Mouse (Mus musculus) intestine, postnatal 0 days (tissue): Measurements from ENCODE around the gene Kcnmb1. TPM values are rescaled to one million over a fixed set of nuclear protein-coding genes. Genes with fewer than 3 reads are reported as not detected.

Experiments used
- ATAC-seq: fragments of 200-750 bp; cut with Nextera tagmentation; 2 replicates; pipeline ENCODE4 v1.8.0; 2017; ENCODE audit warnings: mild to moderate bottlenecking, moderate TSS enrichment, moderate library complexity
- H3K27ac ChIP-seq: fragments of 300-500 bp; sonication (generic); 2 replicates; pipeline ENCODE4 v1.5.1; 2014; ENCODE audit warnings: mild to moderate bottlenecking, low read depth, low read length, moderate library complexity
- H3K27me3 ChIP-seq: fragments of 300-500 bp; sonication (generic); replicated peaks from 2 replicates; pipeline ENCODE4 v1.6.1; 2014; ENCODE audit warnings: low read length, mixed read lengths; ENCODE audit not compliant: control insufficient read depth, insufficient read depth
- H3K36me3 ChIP-seq: fragments of 300-500 bp; sonication (generic); 2 replicates; pipeline ENCODE4 v1.6.1; 2014; ENCODE audit warnings: mild to moderate bottlenecking, moderate library complexity; ENCODE audit not compliant: control insufficient read depth, insufficient read depth
- H3K4me1 ChIP-seq: fragments of 300-500 bp; sonication (generic); replicated peaks from 2 replicates; pipeline ENCODE4 v1.6.1; 2014; ENCODE audit warnings: antibody characterized with exemption, low read length, mixed read lengths; ENCODE audit not compliant: control insufficient read depth, insufficient read depth
- H3K4me2 ChIP-seq: fragments of 300-500 bp; sonication (generic); replicated peaks from 2 replicates; pipeline ENCODE4 v1.6.1; 2014; ENCODE audit warnings: low read depth, mild to moderate bottlenecking, moderate library complexity
- H3K4me3 ChIP-seq: fragments of 300-500 bp; sonication (generic); 2 replicates; pipeline ENCODE4 v1.5.1; 2014; ENCODE audit warnings: low read depth, low read length
- H3K9ac ChIP-seq: fragments of 300-500 bp; sonication (generic); 2 replicates; pipeline ENCODE4 v1.6.1; 2014; ENCODE audit warnings: mild to moderate bottlenecking, low read depth, low read length
- H3K9me3 ChIP-seq: fragments of 300-500 bp; sonication (generic); 2 replicates; pipeline ENCODE4 v1.6.1; 2016; ENCODE audit warnings: mixed run types; ENCODE audit not compliant: control insufficient read depth
- CTCF ChIP-seq: sonication (generic); IDR thresholded peaks from 2 replicates; pipeline ENCODE4 v1.5.1; 2016; ENCODE audit warnings: low read depth, mild to moderate bottlenecking, control low read depth, antibody characterized with exemption, moderate library complexity
- WGBS: fragments of 180-500 bp; shearing (Covaris S2); extraction: QIAGEN DNeasy Blood & Tissue Kit; methylation state at CpG from one replicate; pipeline ENCODE4 v1.1.7; 2014; 5-methylcytosine and 5-hydroxymethylcytosine counted together
- polyA plus RNA-seq: library from polyadenylated mRNA; unstranded; fragments of >200 nt; fragmentation: Nextera tagmentation; extraction: Ambion mirVana; gene quantifications from 2 replicates; pipeline ENCODE4 v1.2.1, GENCODE M21; 2015

Kcnmb1 gene
- polyA plus RNA-seq, 1 experiment from 2014 or later = 1.8 TPM

DNA sequence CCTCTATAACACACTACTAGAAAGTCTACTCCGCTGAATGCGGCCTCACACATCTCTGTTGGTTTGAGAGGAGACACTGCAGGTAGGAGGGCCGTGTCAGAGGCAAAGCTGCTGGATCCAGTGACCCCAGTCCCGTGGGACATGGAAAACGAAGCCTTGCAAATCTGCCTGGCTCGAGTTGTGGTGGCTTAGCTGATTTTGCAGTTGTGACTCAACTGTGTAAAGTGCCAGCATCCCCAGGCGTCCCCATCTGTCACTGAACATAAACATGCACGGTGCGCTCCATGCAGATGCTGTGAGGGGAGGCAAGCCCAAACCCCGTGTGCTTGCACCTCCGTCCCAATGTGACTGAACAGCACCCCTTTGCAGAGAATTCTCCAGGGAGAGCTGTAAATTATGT, 33.4 kb upstream of the Kcnmb1 start:
- no peak overlapping the region for H3K9ac ChIP-seq
- H3K27me3 ChIP-seq = no peaks in the 10 kb centered on the region
- H3K4me3 ChIP-seq = no peak overlapping the region
- no peaks in the 10 kb centered on the region for H3K9me3 ChIP-seq
- ATAC-seq = no peak
- H3K36me3 ChIP-seq = no peaks in the 10 kb centered on the region
- H3K27ac ChIP-seq = no peak overlapping the region
- 64% methylated on average over 11 of the region's 11 CpGs for WGBS
- no peak for TF ChIP-seq CTCF
- 0 out of 2 replicates have a peak, but pooled peaks cover 5% of the 10 kb centered on the region for H3K4me1 ChIP-seq
- H3K4me2 ChIP-seq = no peak overlapping the region

DNA sequence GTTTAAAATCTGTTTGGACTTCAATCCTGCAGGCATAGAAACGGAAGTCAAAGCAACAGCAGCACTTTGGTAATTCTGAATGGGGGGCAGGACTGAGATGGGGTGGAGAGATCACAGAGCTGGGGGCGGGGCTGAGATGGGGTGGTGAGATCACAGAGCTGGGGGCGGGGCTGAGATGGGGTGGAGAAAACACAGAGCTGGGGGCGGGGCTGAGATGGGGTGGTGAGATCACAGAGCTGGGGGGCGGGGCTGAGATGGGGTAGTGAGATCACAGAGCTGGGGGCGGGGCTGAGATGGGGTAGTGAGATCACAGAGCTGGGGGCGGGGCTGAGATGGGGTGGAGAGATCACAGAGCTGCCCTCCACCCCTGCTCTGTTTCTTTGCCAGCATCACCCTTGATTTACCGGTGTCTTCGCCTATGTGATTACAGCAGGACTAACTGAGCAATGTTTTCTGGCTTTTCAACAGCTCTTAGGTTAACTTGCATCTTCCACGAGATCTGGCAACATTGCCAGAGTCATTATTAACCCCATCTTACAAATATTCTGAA, 30.9 kb upstream of the Kcnmb1 start:
- Histone ChIP-seq H3K4me3 (no peak overlapping the region), H3K4me2 (peak overlapping the region; percentile 59)
- ATAC-seq = 0 out of 2 replicates have a peak, but pooled peaks have one; percentile 36

DNA sequence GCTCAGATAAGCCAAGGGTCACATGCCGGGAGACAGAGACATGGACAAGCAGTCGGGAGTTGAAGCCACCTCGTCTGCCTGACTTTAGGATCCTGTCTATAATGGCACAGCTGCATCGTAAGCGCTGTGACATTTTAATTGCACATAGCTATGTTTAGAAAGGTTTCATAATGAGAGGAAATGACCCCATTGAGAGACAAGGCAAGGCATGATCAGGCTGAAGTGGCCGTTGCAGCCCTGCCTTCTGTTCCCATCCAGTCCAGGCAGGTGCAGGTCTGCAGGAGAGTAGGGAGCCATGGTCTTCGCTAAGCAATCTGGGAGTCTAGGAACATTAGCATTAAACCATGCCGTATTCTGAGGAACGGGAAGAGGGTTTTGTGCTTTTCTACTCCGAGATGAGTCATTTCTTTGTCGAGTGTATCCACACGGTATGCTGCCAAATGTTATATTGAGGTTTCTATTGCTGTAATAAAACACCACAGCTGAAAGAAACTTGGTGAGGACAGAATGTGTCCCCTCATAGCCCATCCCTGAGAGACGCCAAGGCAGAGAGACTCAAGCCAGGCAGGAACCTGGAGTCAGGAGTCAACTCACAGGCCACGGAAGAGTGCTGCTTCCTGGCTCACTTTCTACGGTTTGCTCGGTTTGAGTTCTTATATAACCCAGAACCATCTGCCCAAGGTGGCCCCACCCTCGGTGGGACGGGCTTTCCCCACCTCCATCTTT, 30.3 kb upstream of the Kcnmb1 start:
- Histone ChIP-seq H3K9ac (no peak overlapping the region), H3K27me3 (no peaks in the 10 kb centered on the region), H3K4me3 (peak overlapping the region; percentile 3; the same call in 1 of the 2 replicates), H3K4me1 (0 out of 2 replicates have a peak, but pooled peaks cover 5% of the 10 kb centered on the region), H3K27ac (peak overlapping the region; percentile 28; the same call in 1 of the 2 replicates), H3K4me2 (peak overlapping the region; percentile 59), H3K36me3 (no peaks in the 10 kb centered on the region), H3K9me3 (no peaks in the 10 kb centered on the region)
- WGBS = 24% methylated on average over 18 of the region's 18 CpGs
- TF ChIP-seq CTCF = no peak
- ATAC-seq = peak; percentile 23

More for the DNA sequence above, 30.9 kb upstream of the Kcnmb1 start:
- no peak for TF ChIP-seq CTCF
- Histone ChIP-seq H3K27ac (peak overlapping the region; percentile 28; the same call in 1 of the 2 replicates), H3K9ac (no peak overlapping the region), H3K9me3 (no peaks in the 10 kb centered on the region), H3K27me3 (no peaks in the 10 kb centered on the region), H3K4me1 (0 out of 2 replicates have a peak, but pooled peaks cover 5% of the 10 kb centered on the region), H3K36me3 (no peaks in the 10 kb centered on the region)
- WGBS = 6% methylated on average over 9 of the region's 10 CpGs

DNA sequence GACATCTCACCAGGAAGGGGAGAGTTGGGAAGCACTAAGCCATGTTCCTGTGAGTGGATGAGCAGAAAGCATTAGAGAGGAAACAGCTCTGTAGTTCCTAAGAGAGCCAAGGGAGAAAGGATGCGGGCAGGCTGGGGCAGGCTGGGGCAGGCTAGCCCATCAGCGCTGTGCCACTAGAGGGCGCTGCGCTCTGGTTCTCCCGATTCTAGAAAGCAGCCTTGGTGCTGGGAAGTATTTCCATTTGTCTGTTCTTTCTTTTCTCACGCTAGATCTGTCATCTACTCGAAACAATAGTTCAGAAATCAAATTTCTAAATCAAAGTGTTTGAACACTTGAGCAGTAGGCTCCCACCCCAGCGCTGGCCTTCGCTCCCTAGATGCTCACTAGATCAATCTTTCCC, 28.5 kb upstream of the Kcnmb1 start:
- no peak overlapping the region for H3K9ac ChIP-seq
- 0 out of 2 replicates have a peak, but pooled peaks cover 5% of the 10 kb centered on the region for H3K4me1 ChIP-seq
- WGBS = 66% methylated on average over 9 of the region's 9 CpGs
- TF ChIP-seq CTCF = peak; percentile 45
- no peak overlapping the region for H3K27ac ChIP-seq
- H3K36me3 ChIP-seq = no peaks in the 10 kb centered on the region
- ATAC-seq = no peak
- H3K27me3 ChIP-seq = no peaks in the 10 kb centered on the region
- H3K9me3 ChIP-seq = no peaks in the 10 kb centered on the region
- H3K4me2 ChIP-seq = no peak overlapping the region
- H3K4me3 ChIP-seq = no peak overlapping the region

DNA sequence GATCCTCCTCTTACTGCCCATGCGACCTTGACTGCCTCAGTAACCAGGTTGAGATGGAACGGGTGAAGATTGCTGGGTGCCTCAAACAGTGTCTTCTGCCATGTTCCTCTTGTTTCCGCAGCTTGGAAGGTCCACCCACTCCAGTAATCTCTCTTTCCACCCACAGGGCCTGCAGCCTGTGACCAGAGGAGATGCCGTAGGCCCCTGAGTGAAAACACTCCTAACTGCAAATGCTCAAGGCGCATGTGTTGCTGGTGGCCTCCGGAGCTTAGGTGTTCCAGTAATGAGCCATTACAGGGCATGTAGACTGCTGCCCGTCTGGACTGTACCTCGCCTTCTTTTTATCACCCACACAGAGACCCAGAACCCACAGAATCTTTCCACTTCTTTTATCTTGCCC, 25.2 kb upstream of the Kcnmb1 start:
- WGBS = 76% methylated on average over 8 of the region's 8 CpGs
- H3K4me1 ChIP-seq = no peaks in the 10 kb centered on the region
- no peak overlapping the region for H3K4me2 ChIP-seq
- no peaks in the 10 kb centered on the region for H3K9me3 ChIP-seq
- no peak overlapping the region for H3K27ac ChIP-seq
- H3K4me3 ChIP-seq = no peak overlapping the region
- TF ChIP-seq CTCF = no peak
- no peak for ATAC-seq
- H3K9ac ChIP-seq = no peak overlapping the region
- H3K27me3 ChIP-seq = no peaks in the 10 kb centered on the region
- no peaks in the 10 kb centered on the region for H3K36me3 ChIP-seq

DNA sequence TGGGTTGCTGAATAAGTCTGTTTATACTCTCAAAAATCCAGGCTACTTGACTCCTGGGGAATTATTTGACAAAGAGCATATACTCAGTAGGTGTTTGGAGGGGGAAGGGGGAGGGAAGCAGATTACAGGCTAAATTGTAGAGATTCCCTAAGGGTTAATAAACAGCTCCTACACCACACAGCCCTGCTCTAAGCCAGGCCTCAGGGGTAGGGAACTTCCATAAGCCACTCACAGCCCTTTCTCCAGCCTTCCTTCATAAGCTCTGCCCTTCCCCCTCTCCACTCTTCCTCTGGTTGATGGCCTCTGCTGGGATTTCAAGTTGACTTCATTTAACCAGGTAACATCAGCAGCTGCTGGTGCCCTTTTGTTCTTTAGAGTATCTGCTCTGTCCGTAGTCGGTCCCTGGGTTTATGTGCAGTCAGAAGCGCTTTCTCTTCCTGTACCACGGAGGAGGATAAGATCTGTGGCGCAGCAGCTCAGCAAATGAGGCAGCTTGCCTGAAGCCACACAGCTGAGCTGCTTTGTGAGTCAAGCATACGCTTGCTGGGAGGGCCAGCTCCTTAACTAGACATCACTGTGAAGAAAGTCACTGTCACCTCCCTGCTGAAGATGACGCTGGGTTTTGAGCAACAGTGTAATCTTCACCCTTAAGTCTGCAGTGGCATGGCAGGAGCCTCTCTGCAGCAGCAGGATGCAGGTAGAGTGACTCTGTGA, 24.1 kb upstream of the Kcnmb1 start:
- Histone ChIP-seq H3K27me3 (no peaks in the 10 kb centered on the region), H3K9me3 (no peaks in the 10 kb centered on the region), H3K9ac (no peak overlapping the region), H3K4me3 (no peak overlapping the region), H3K36me3 (no peaks in the 10 kb centered on the region), H3K4me2 (no peak overlapping the region), H3K27ac (no peak overlapping the region), H3K4me1 (no peaks in the 10 kb centered on the region)
- 61% methylated on average over 7 of the region's 7 CpGs for WGBS
- ATAC-seq = no peak
- no peak for TF ChIP-seq CTCF
